Mouse (Mus musculus) stomach, embryonic 14.5 days (tissue): Measurements from ENCODE around the gene Ltb. TPM values are rescaled to one million over a fixed set of nuclear protein-coding genes. Genes with fewer than 3 reads are reported as not detected.

ENCODE experiments used
- ATAC-seq: fragments of 200-750 bp; cut with Nextera tagmentation; 2 replicates; pipeline ENCODE4 v1.8.0; 2017; ENCODE audit warnings: low read depth, moderate TSS enrichment; ENCODE audit not compliant: insufficient number of reproducible peaks, insufficient read depth, low FRiP score
- H3K27ac ChIP-seq: fragments of 300-500 bp; sonication (generic); 2 replicates; pipeline ENCODE4 v1.5.1; 2014; ENCODE audit warnings: mild to moderate bottlenecking, low read length, moderate library complexity, mixed read lengths
- H3K27me3 ChIP-seq: fragments of 300-500 bp; sonication (generic); 2 replicates; pipeline ENCODE4 v1.6.1; 2014; ENCODE audit warnings: low read length, control low read depth, mixed read lengths; ENCODE audit not compliant: control insufficient read depth, insufficient read depth
- H3K36me3 ChIP-seq: fragments of 300-500 bp; sonication (generic); 2 replicates; pipeline ENCODE4 v1.6.1; 2014; ENCODE audit warnings: mild to moderate bottlenecking, control low read depth, low read length, moderate library complexity, mixed read lengths; ENCODE audit not compliant: control insufficient read depth, insufficient read depth
- H3K4me1 ChIP-seq: fragments of 300-500 bp; sonication (generic); 2 replicates; pipeline ENCODE4 v1.6.1; 2014; ENCODE audit warnings: low read length, control low read depth, mixed read lengths; ENCODE audit not compliant: control insufficient read depth, insufficient read depth
- H3K4me2 ChIP-seq: fragments of 300-500 bp; sonication (generic); replicated peaks from 2 replicates; pipeline ENCODE4 v1.6.1; 2014; ENCODE audit warnings: low read depth, low read length, control low read depth
- H3K4me3 ChIP-seq: fragments of 300-500 bp; sonication (generic); 2 replicates; pipeline ENCODE4 v1.5.1; 2014; ENCODE audit warnings: low read depth, low read length, control low read depth
- H3K9ac ChIP-seq: fragments of 300-500 bp; sonication (generic); replicated peaks from 2 replicates; pipeline ENCODE4 v1.6.1; 2014; ENCODE audit warnings: low read depth, mild to moderate bottlenecking, control low read depth, low read length, moderate library complexity, mixed read lengths
- H3K9me3 ChIP-seq: fragments of 300-500 bp; sonication (generic); 2 replicates; pipeline ENCODE4 v1.6.1; 2016; ENCODE audit warnings: low read depth, low read length, control low read depth; ENCODE audit not compliant: control insufficient read depth
- WGBS: fragments of 180-500 bp; shearing (Covaris S2); extraction: QIAGEN DNeasy Blood & Tissue Kit; methylation state at CpG from one replicate; pipeline ENCODE4 v1.1.7; 2014; 5-methylcytosine and 5-hydroxymethylcytosine counted together
- polyA plus RNA-seq: library from polyadenylated mRNA; unstranded; fragments of >200 nt; fragmentation: Nextera tagmentation; extraction: Ambion mirVana; gene quantifications from 2 replicates; pipeline ENCODE4 v1.2.1, GENCODE M21; 2014

Ltb gene
- polyA plus RNA-seq, 1 experiment from 2014 or later = 1.4 TPM

GRCm38 (mm10) chr17:35162730-35163129, 31.5 kb upstream of the Ltb start:
- no peak for ATAC-seq
- 36% methylated on average over 12 of the region's 12 CpGs for WGBS
- no peaks in the 10 kb centered on the region for H3K27me3 ChIP-seq
- H3K36me3 ChIP-seq = peaks cover 46% of the 10 kb centered on the region
- H3K4me2 ChIP-seq = peak overlapping the region; percentile 59
- peaks cover 18% of the 10 kb centered on the region for H3K4me1 ChIP-seq
- H3K9me3 ChIP-seq = no peaks in the 10 kb centered on the region
- no peak overlapping the region for H3K27ac ChIP-seq
- peak overlapping the region; percentile 100 for H3K9ac ChIP-seq
- H3K4me3 ChIP-seq = peak overlapping the region; percentile 99

- Histone ChIP-seq H3K27me3 (no peaks in the 10 kb centered on the region), H3K4me3 (peak overlapping the region; percentile 99), H3K36me3 (peaks cover 39% of the 10 kb centered on the region), H3K27ac (peak overlapping the region; percentile 95), H3K4me2 (peak overlapping the region; percentile 59), H3K4me1 (peaks cover 18% of the 10 kb centered on the region), H3K9ac (peak overlapping the region; percentile 100), H3K9me3 (no peaks in the 10 kb centered on the region)
- WGBS = 10% methylated on average over 8 of the region's 8 CpGs
- no peak for ATAC-seq
Measured at GRCm38 (mm10) chr17:35163326-35164081, 30.7 kb upstream of the Ltb start.

- Histone ChIP-seq H3K36me3 (peaks cover 32% of the 10 kb centered on the region), H3K4me2 (peak overlapping the region; percentile 59), H3K9me3 (no peaks in the 10 kb centered on the region), H3K27ac (peak overlapping the region; percentile 95), H3K9ac (peak overlapping the region; percentile 100), H3K27me3 (no peaks in the 10 kb centered on the region), H3K4me1 (peaks cover 18% of the 10 kb centered on the region), H3K4me3 (peak overlapping the region; percentile 99)
- ATAC-seq = no peak
- WGBS = under 1% methylated on average over 21 of the region's 28 CpGs
Measured at GRCm38 (mm10) chr17:35164218-35164567, 30.0 kb upstream of the Ltb start.

- H3K4me1 ChIP-seq = peaks cover 18% of the 10 kb centered on the region
- peak within 1 kb of the TSS; percentile 99 for H3K4me3 ChIP-seq
- WGBS = under 1% methylated on average over 66 of the region's 89 CpGs
- H3K4me2 ChIP-seq = peak within 1 kb of the TSS; percentile 59
- no peaks in the 10 kb centered on the region for H3K27me3 ChIP-seq
- H3K9me3 ChIP-seq = no peaks in the 10 kb centered on the region
- ATAC-seq = peak; percentile 97
- peaks cover 26% of the 10 kb centered on the region for H3K36me3 ChIP-seq
- peak within 1 kb of the TSS; percentile 100 for H3K9ac ChIP-seq
- peak within 1 kb of the TSS; percentile 96 for H3K27ac ChIP-seq
Measured at GRCm38 (mm10) chr17:35164568-35165450, 29.4 kb upstream of the Ltb start, which contains the start of gene Prrc2a. Prrc2a (minus strand) TSS chr17:35164897.

GRCm38 (mm10) chr17:35165451-35166155, 28.6 kb upstream of the Ltb start:
- no peak for ATAC-seq
- 19% methylated on average over 12 of the region's 12 CpGs for WGBS
- Histone ChIP-seq H3K4me2 (peak overlapping the region; percentile 56), H3K36me3 (peaks cover 18% of the 10 kb centered on the region), H3K27me3 (no peaks in the 10 kb centered on the region), H3K9me3 (no peaks in the 10 kb centered on the region), H3K27ac (peak overlapping the region; percentile 96), H3K9ac (0 out of 2 replicates have a peak overlapping the region, but pooled peaks have one; percentile 41), H3K4me1 (peaks cover 18% of the 10 kb centered on the region), H3K4me3 (peak overlapping the region; percentile 99)

- no peak for ATAC-seq
- Histone ChIP-seq H3K27ac (no peak overlapping the region), H3K4me1 (peaks cover 18% of the 10 kb centered on the region), H3K4me2 (peak overlapping the region; percentile 56), H3K36me3 (peaks cover 9% of the 10 kb centered on the region), H3K9ac (no peak overlapping the region), H3K27me3 (no peaks in the 10 kb centered on the region), H3K4me3 (0 out of 2 replicates have a peak overlapping the region, but pooled peaks have one; percentile 99), H3K9me3 (no peaks in the 10 kb centered on the region)
- WGBS = 65% methylated on average over 8 of the region's 8 CpGs
Measured at GRCm38 (mm10) chr17:35166352-35167035, 27.7 kb upstream of the Ltb start.

- Histone ChIP-seq H3K4me3 (no peak overlapping the region), H3K9me3 (no peaks in the 10 kb centered on the region), H3K27ac (no peak overlapping the region), H3K36me3 (no peaks in the 10 kb centered on the region), H3K9ac (no peak overlapping the region), H3K27me3 (no peaks in the 10 kb centered on the region), H3K4me2 (no peak overlapping the region), H3K4me1 (peaks cover 8% of the 10 kb centered on the region; the same call in 1 of the 2 replicates)
- 84% methylated on average over 7 of the region's 7 CpGs for WGBS
- no peak for ATAC-seq
Measured at GRCm38 (mm10) chr17:35167794-35168193, 26.4 kb upstream of the Ltb start.
